Mouse (Mus musculus) intestine, embryonic 15.5 days (tissue): ENCODE measurements around the gene Dgkq. TPM values are rescaled to one million over a fixed set of nuclear protein-coding genes. Genes with fewer than 3 reads are reported as not detected.

Source experiments
- ATAC-seq: fragments of 200-750 bp; cut with Nextera tagmentation; 2 replicates; pipeline ENCODE4 v1.8.0; 2017; ENCODE audit warnings: moderate TSS enrichment, moderate library complexity
- H3K27ac ChIP-seq: fragments of 300-500 bp; sonication (generic); 2 replicates; pipeline ENCODE4 v1.5.1; 2015; ENCODE audit warnings: mild to moderate bottlenecking, inconsistent platforms
- H3K27me3 ChIP-seq: fragments of 300-500 bp; sonication (generic); replicated peaks from 2 replicates; pipeline ENCODE4 v1.6.1; 2015; ENCODE audit warnings: inconsistent platforms
- H3K36me3 ChIP-seq: fragments of 300-500 bp; sonication (generic); 2 replicates; pipeline ENCODE4 v1.6.1; 2015; ENCODE audit warnings: inconsistent platforms
- H3K4me1 ChIP-seq: fragments of 300-500 bp; sonication (generic); replicated peaks from 2 replicates; pipeline ENCODE4 v1.6.1; 2015; ENCODE audit warnings: inconsistent platforms
- H3K4me2 ChIP-seq: fragments of 300-500 bp; sonication (generic); replicated peaks from 2 replicates; pipeline ENCODE4 v1.6.1; 2015; ENCODE audit warnings: mild to moderate bottlenecking, inconsistent platforms
- H3K4me3 ChIP-seq: fragments of 300-500 bp; sonication (generic); replicated peaks from 2 replicates; pipeline ENCODE4 v1.5.1; 2015; ENCODE audit warnings: inconsistent platforms
- H3K9ac ChIP-seq: fragments of 300-500 bp; sonication (generic); 2 replicates; pipeline ENCODE4 v1.6.1; 2015; ENCODE audit warnings: inconsistent platforms
- H3K9me3 ChIP-seq: fragments of 300-500 bp; sonication (generic); 2 replicates; pipeline ENCODE4 v1.6.1; 2016; ENCODE audit warnings: inconsistent platforms
- WGBS: fragments of 180-500 bp; shearing (Covaris S2); methylation state at CpG from one replicate; pipeline ENCODE4 v1.1.7; 2015; 5-methylcytosine and 5-hydroxymethylcytosine counted together
- polyA plus RNA-seq: library from polyadenylated mRNA; unstranded; fragments of >200 nt; fragmentation: Nextera tagmentation; extraction: Ambion mirVana; gene quantifications from 2 replicates; pipeline ENCODE4 v1.2.1, GENCODE M21; 2015

Gene Dgkq
- polyA plus RNA-seq, 1 experiment from 2014 or later: 11.2 TPM

GRCm38 (mm10) chr5:108678296-108678854 is 8.9 kb upstream of the Dgkq start:
- no peak for ATAC-seq
- WGBS: 85% methylated on average over 6 of the region's 6 CpGs

GRCm38 (mm10) chr5:108677605-108678295 is 8.3 kb upstream of the Dgkq start:
- Histone ChIP-seq H3K9ac (peak overlapping the region; percentile 37; the same call in 1 of the 2 replicates), H3K4me2 (peak overlapping the region; percentile 70), H3K4me1 (peaks cover 18% of the 10 kb centered on the region; the same call in 1 of the 2 replicates), H3K27me3 (no peaks in the 10 kb centered on the region), H3K27ac (peak overlapping the region; percentile 39), H3K4me3 (peak overlapping the region; percentile 29), H3K36me3 (peaks cover 4% of the 10 kb centered on the region; the same call in 1 of the 2 replicates), H3K9me3 (no peaks in the 10 kb centered on the region)
- ATAC-seq: peak; percentile 76
- WGBS: 5% methylated on average over 25 of the region's 25 CpGs

More at GRCm38 (mm10) chr5:108678296-108678854, 8.9 kb upstream of the Dgkq start:
- H3K36me3 ChIP-seq: peaks cover 2% of the 10 kb centered on the region; the same call in 1 of the 2 replicates
- H3K4me3 ChIP-seq: no peak overlapping the region
- no peaks in the 10 kb centered on the region for H3K27me3 ChIP-seq
- no peak overlapping the region for H3K9ac ChIP-seq
- no peaks in the 10 kb centered on the region for H3K9me3 ChIP-seq
- no peak overlapping the region for H3K27ac ChIP-seq
- H3K4me2 ChIP-seq: no peak overlapping the region
- H3K4me1 ChIP-seq: peaks cover 18% of the 10 kb centered on the region; the same call in 1 of the 2 replicates

- Histone ChIP-seq H3K4me3 (peak overlapping the region; percentile 29), H3K4me1 (peaks cover 18% of the 10 kb centered on the region; the same call in 1 of the 2 replicates), H3K36me3 (peaks cover 4% of the 10 kb centered on the region; the same call in 1 of the 2 replicates), H3K9me3 (no peaks in the 10 kb centered on the region), H3K27ac (peak overlapping the region; percentile 39), H3K9ac (peak overlapping the region; percentile 37; the same call in 1 of the 2 replicates), H3K4me2 (peak overlapping the region; percentile 70), H3K27me3 (no peaks in the 10 kb centered on the region)
- WGBS: 13% methylated on average over 5 of the region's 5 CpGs
- peak; percentile 57 for ATAC-seq
Measured at GRCm38 (mm10) chr5:108676772-108677498, 7.5 kb upstream of the Dgkq start.

- 60% methylated on average over 9 of the region's 9 CpGs for WGBS
Measured at GRCm38 (mm10) chr5:108675251-108675816, 5.9 kb upstream of the Dgkq start, which contains the start of gene Slc26a1. Gene Slc26a1 (minus strand): TSS chr5:108675569.

GRCm38 (mm10) chr5:108674624-108675023 is 5.2 kb upstream of the Dgkq start:
- Histone ChIP-seq H3K27me3 (no peaks in the 10 kb centered on the region), H3K4me1 (peaks cover 22% of the 10 kb centered on the region; the same call in 1 of the 2 replicates), H3K4me3 (no peak overlapping the region), H3K4me2 (peak overlapping the region; percentile 6; the same call in 1 of the 2 replicates), H3K27ac (peak overlapping the region; percentile 52), H3K9me3 (no peaks in the 10 kb centered on the region), H3K9ac (no peak overlapping the region), H3K36me3 (peaks cover 4% of the 10 kb centered on the region; the same call in 1 of the 2 replicates)
- WGBS: 67% methylated on average over 2 of the region's 2 CpGs
- ATAC-seq: no peak

More at GRCm38 (mm10) chr5:108675251-108675816, 5.9 kb upstream of the Dgkq start, which contains the start of gene Slc26a1:
- H3K4me1 ChIP-seq: peaks cover 18% of the 10 kb centered on the region; the same call in 1 of the 2 replicates
- no peak within 1 kb of the TSS for H3K9ac ChIP-seq
- peak within 1 kb of the TSS; percentile 52 for H3K27ac ChIP-seq
- peaks cover 4% of the 10 kb centered on the region; the same call in 1 of the 2 replicates for H3K36me3 ChIP-seq
- H3K27me3 ChIP-seq: no peaks in the 10 kb centered on the region
- H3K4me3 ChIP-seq: no peak within 1 kb of the TSS
- no peaks in the 10 kb centered on the region for H3K9me3 ChIP-seq
- H3K4me2 ChIP-seq: peak within 1 kb of the TSS; percentile 6; the same call in 1 of the 2 replicates
- ATAC-seq: peak; percentile 72

GRCm38 (mm10) chr5:108671757-108672156 is 2.3 kb upstream of the Dgkq start:
- H3K27me3 ChIP-seq: no peaks in the 10 kb centered on the region
- H3K9ac ChIP-seq: no peak overlapping the region
- 92% methylated on average over 12 of the region's 12 CpGs for WGBS
- H3K27ac ChIP-seq: no peak overlapping the region
- peaks cover 16% of the 10 kb centered on the region for H3K4me1 ChIP-seq
- H3K36me3 ChIP-seq: peaks cover 4% of the 10 kb centered on the region; the same call in 1 of the 2 replicates
- ATAC-seq: no peak
- no peak overlapping the region for H3K4me3 ChIP-seq
- no peak overlapping the region for H3K4me2 ChIP-seq
- H3K9me3 ChIP-seq: no peaks in the 10 kb centered on the region

- Histone ChIP-seq H3K4me1 (peaks cover 13% of the 10 kb centered on the region), H3K9ac (no peak overlapping the region), H3K27me3 (no peaks in the 10 kb centered on the region), H3K4me2 (no peak overlapping the region), H3K4me3 (no peak overlapping the region), H3K9me3 (no peaks in the 10 kb centered on the region), H3K27ac (no peak overlapping the region), H3K36me3 (peaks cover 4% of the 10 kb centered on the region; the same call in 1 of the 2 replicates)
- ATAC-seq: 0 out of 2 replicates have a peak, but pooled peaks have one; percentile 31
Measured at GRCm38 (mm10) chr5:108670785-108671184, 1.3 kb upstream of the Dgkq start.

GRCm38 (mm10) chr5:108669986-108670385 is 514 bp upstream of the Dgkq start:
- ATAC-seq: no peak

GRCm38 (mm10) chr5:108668387-108668932 is 1.0 kb downstream of the Dgkq start:
- H3K4me1 ChIP-seq: peaks cover 10% of the 10 kb centered on the region
- peak overlapping the region; percentile 86 for H3K4me2 ChIP-seq
- ATAC-seq: no peak
- H3K36me3 ChIP-seq: peaks cover 2% of the 10 kb centered on the region; the same call in 1 of the 2 replicates
- H3K9ac ChIP-seq: peak overlapping the region; percentile 78
- peak overlapping the region; percentile 56 for H3K4me3 ChIP-seq
- no peaks in the 10 kb centered on the region for H3K9me3 ChIP-seq
- peak overlapping the region; percentile 83; the same call in 1 of the 2 replicates for H3K27ac ChIP-seq
- WGBS: 13% methylated on average over 3 of the region's 3 CpGs
- no peaks in the 10 kb centered on the region for H3K27me3 ChIP-seq

More at GRCm38 (mm10) chr5:108669986-108670385, 514 bp upstream of the Dgkq start:
- Histone ChIP-seq H3K27ac (peak overlapping the region; percentile 83; the same call in 1 of the 2 replicates), H3K9ac (peak overlapping the region; percentile 78; the same call in 1 of the 2 replicates), H3K4me1 (peaks cover 13% of the 10 kb centered on the region), H3K36me3 (peaks cover 4% of the 10 kb centered on the region; the same call in 1 of the 2 replicates), H3K4me3 (peak overlapping the region; percentile 56), H3K27me3 (no peaks in the 10 kb centered on the region), H3K9me3 (no peaks in the 10 kb centered on the region), H3K4me2 (peak overlapping the region; percentile 86)
- WGBS: 72% methylated on average over 9 of the region's 9 CpGs

- WGBS: 77% methylated on average over 2 of the region's 2 CpGs
- Histone ChIP-seq H3K9me3 (no peaks in the 10 kb centered on the region), H3K36me3 (no peaks in the 10 kb centered on the region), H3K4me1 (peaks cover 10% of the 10 kb centered on the region), H3K27me3 (no peaks in the 10 kb centered on the region), H3K4me2 (no peak overlapping the region), H3K27ac (no peak overlapping the region), H3K9ac (no peak overlapping the region), H3K4me3 (no peak overlapping the region)
- no peak for ATAC-seq
Measured at GRCm38 (mm10) chr5:108667370-108667769, 2.1 kb downstream of the Dgkq start.

GRCm38 (mm10) chr5:108665066-108665465 is 4.4 kb downstream of the Dgkq start:
- peaks cover 11% of the 10 kb centered on the region for H3K4me1 ChIP-seq
- no peak overlapping the region for H3K9ac ChIP-seq
- no peak overlapping the region for H3K4me3 ChIP-seq
- no peaks in the 10 kb centered on the region for H3K9me3 ChIP-seq
- WGBS: 48% methylated on average over 3 of the region's 3 CpGs
- H3K4me2 ChIP-seq: no peak overlapping the region
- ATAC-seq: no peak
- no peaks in the 10 kb centered on the region for H3K36me3 ChIP-seq
- H3K27ac ChIP-seq: no peak overlapping the region
- H3K27me3 ChIP-seq: no peaks in the 10 kb centered on the region
